Mouse (Mus musculus) embryonic facial prominence, embryonic 11.5 days (tissue): ENCODE data around the gene Zscan25. TPM values are rescaled to one million over a fixed set of nuclear protein-coding genes. Genes with fewer than 3 reads are reported as not detected.
"Not testable (repeated sequence)": the region's sequence is repeated elsewhere in the genome, so short reads cannot be mapped to it uniquely, and the experiment has no call there.

ENCODE experiments used
- ATAC-seq: fragments of 200-750 bp; cut with Nextera tagmentation; replicated peaks from 2 replicates; pipeline ENCODE4 v1.8.0; 2017; ENCODE audit warnings: low read depth; ENCODE audit not compliant: insufficient number of reproducible peaks, low FRiP score, low TSS enrichment
- DNase-seq: peaks from one replicate; pipeline ENCODE4 v3.0.0-alpha.2; 2015; ENCODE audit warnings: low spot score
- H3K27ac ChIP-seq: fragments of 300-500 bp; sonication (generic); replicated peaks from 2 replicates; pipeline ENCODE4 v1.5.1; 2014; ENCODE audit warnings: mild to moderate bottlenecking, low read depth, low read length, control low read depth
- H3K27me3 ChIP-seq: fragments of 300-500 bp; sonication (generic); 2 replicates; pipeline ENCODE4 v1.6.1; 2014; ENCODE audit warnings: mild to moderate bottlenecking, low read length, moderate library complexity, mixed read lengths; ENCODE audit not compliant: control insufficient read depth, insufficient read depth
- H3K36me3 ChIP-seq: fragments of 300-500 bp; sonication (generic); replicated peaks from 2 replicates; pipeline ENCODE4 v1.6.1; 2014; ENCODE audit warnings: low read depth, mild to moderate bottlenecking, low read length, moderate library complexity, mixed read lengths; ENCODE audit not compliant: control insufficient read depth, insufficient read depth
- H3K4me1 ChIP-seq: fragments of 300-500 bp; sonication (generic); 2 replicates; pipeline ENCODE4 v1.6.1; 2014; ENCODE audit warnings: low read length, mixed read lengths; ENCODE audit not compliant: control insufficient read depth, insufficient read depth
- H3K4me2 ChIP-seq: fragments of 300-500 bp; sonication (generic); 2 replicates; pipeline ENCODE4 v1.6.1; 2014; ENCODE audit warnings: low read depth, mild to moderate bottlenecking, control low read depth, low read length, moderate library complexity
- H3K4me3 ChIP-seq: fragments of 300-500 bp; sonication (generic); 2 replicates; pipeline ENCODE4 v1.5.1; 2014; ENCODE audit warnings: low read depth, low read length, control low read depth
- H3K9ac ChIP-seq: fragments of 300-500 bp; sonication (generic); replicated peaks from 2 replicates; pipeline ENCODE4 v1.6.1; 2014; ENCODE audit warnings: mild to moderate bottlenecking, control low read depth, low read length
- H3K9me3 ChIP-seq: fragments of 300-500 bp; sonication (generic); replicated peaks from 2 replicates; pipeline ENCODE4 v1.6.1; 2016; ENCODE audit warnings: mild to moderate bottlenecking, low read length, inconsistent platforms, mixed read lengths; ENCODE audit not compliant: control insufficient read depth
- WGBS: fragments of 180-500 bp; shearing (Covaris S2); extraction: QIAGEN DNeasy Blood & Tissue Kit; methylation state at CpG from one replicate; pipeline ENCODE4 v1.1.7; 2014; 5-methylcytosine and 5-hydroxymethylcytosine counted together
- polyA plus RNA-seq: library from polyadenylated mRNA; unstranded; fragments of >200 nt; fragmentation: Nextera tagmentation; extraction: Ambion mirVana; gene quantifications from 2 replicates; pipeline ENCODE4 v1.2.1, GENCODE M21; 2014

Gene Zscan25
- polyA plus RNA-seq, 1 experiment from 2014 or later, result 0.70 TPM

GRCm38 (mm10) chr5:145288382-145288781, 8.1 kb downstream of the Zscan25 start:
- Histone ChIP-seq H3K4me1 (no peaks in the 10 kb centered on the region), H3K4me3 (no peak overlapping the region), H3K36me3 (peaks cover 20% of the 10 kb centered on the region), H3K27ac (no peak overlapping the region), H3K4me2 (no peak overlapping the region), H3K27me3 (no peaks in the 10 kb centered on the region), H3K9ac (no peak overlapping the region), H3K9me3 (no peaks in the 10 kb centered on the region)
- 94% methylated on average over 5 of the region's 5 CpGs for WGBS
- DNase-seq (no peak), ATAC-seq (no peak)

GRCm38 (mm10) chr5:145290697-145291096, 10.4 kb downstream of the Zscan25 start:
- DNase-seq, result no peak
- no peak for ATAC-seq
- WGBS, result 96% methylated on average over 16 of the region's 16 CpGs
- Histone ChIP-seq H3K27me3 (no peaks in the 10 kb centered on the region), H3K4me3 (no peak overlapping the region), H3K4me1 (no peaks in the 10 kb centered on the region), H3K27ac (no peak overlapping the region), H3K9ac (no peak overlapping the region), H3K4me2 (no peak overlapping the region), H3K9me3 (no peaks in the 10 kb centered on the region), H3K36me3 (peaks cover 18% of the 10 kb centered on the region)

- Histone ChIP-seq H3K36me3 (peaks cover 17% of the 10 kb centered on the region), H3K4me1 (no peaks in the 10 kb centered on the region), H3K9ac (no peak overlapping the region), H3K9me3 (no peaks in the 10 kb centered on the region), H3K27ac (no peak overlapping the region), H3K27me3 (no peaks in the 10 kb centered on the region), H3K4me2 (no peak overlapping the region), H3K4me3 (no peak overlapping the region)
- 93% methylated on average over 6 of the region's 6 CpGs for WGBS
- no peak for ATAC-seq
- DNase-seq, result no peak
Measured at GRCm38 (mm10) chr5:145292398-145292797, 12.1 kb downstream of the Zscan25 start.

- H3K9me3 ChIP-seq, result no peaks in the 10 kb centered on the region
- H3K4me3 ChIP-seq, result no peak overlapping the region
- ATAC-seq (no peak), DNase-seq (no peak)
- H3K4me2 ChIP-seq, result no peak overlapping the region
- no peak overlapping the region for H3K9ac ChIP-seq
- no peaks in the 10 kb centered on the region for H3K36me3 ChIP-seq
- no peaks in the 10 kb centered on the region for H3K4me1 ChIP-seq
- no peaks in the 10 kb centered on the region for H3K27me3 ChIP-seq
- no peak overlapping the region for H3K27ac ChIP-seq
Measured at GRCm38 (mm10) chr5:145300469-145300868, 20.2 kb downstream of the Zscan25 start.

- H3K27ac ChIP-seq, DNase-seq, H3K9ac ChIP-seq, H3K27me3 ChIP-seq, H3K9me3 ChIP-seq, H3K4me1 ChIP-seq, H3K36me3 ChIP-seq, H3K4me3 ChIP-seq, ATAC-seq, H3K4me2 ChIP-seq: not testable (repeated sequence)
- WGBS, result 68% methylated on average over 4 of the region's 4 CpGs
Measured at GRCm38 (mm10) chr5:145301796-145302195, 21.5 kb downstream of the Zscan25 start.

GRCm38 (mm10) chr5:145302424-145302823, 22.1 kb downstream of the Zscan25 start:
- H3K4me3 ChIP-seq, result no peak overlapping the region
- no peaks in the 10 kb centered on the region for H3K9me3 ChIP-seq
- no peaks in the 10 kb centered on the region for H3K36me3 ChIP-seq
- H3K27me3 ChIP-seq, result no peaks in the 10 kb centered on the region
- H3K4me1 ChIP-seq, result no peaks in the 10 kb centered on the region
- ATAC-seq (no peak), DNase-seq (no peak)
- 78% methylated on average over 1 of the region's 1 CpGs for WGBS
- no peak overlapping the region for H3K27ac ChIP-seq
- H3K9ac ChIP-seq, result no peak overlapping the region
- H3K4me2 ChIP-seq, result no peak overlapping the region

GRCm38 (mm10) chr5:145306953-145307352, 26.7 kb downstream of the Zscan25 start:
- not testable (repeated sequence) for H3K9ac ChIP-seq, H3K27ac ChIP-seq, H3K4me3 ChIP-seq, DNase-seq, H3K4me2 ChIP-seq, H3K27me3 ChIP-seq, H3K4me1 ChIP-seq, H3K9me3 ChIP-seq, ATAC-seq, H3K36me3 ChIP-seq
- WGBS, result 92% methylated on average over 4 of the region's 4 CpGs

- H3K4me3 ChIP-seq, H3K36me3 ChIP-seq, H3K4me2 ChIP-seq, ATAC-seq, H3K9ac ChIP-seq, H3K9me3 ChIP-seq, H3K27ac ChIP-seq, DNase-seq, H3K4me1 ChIP-seq, H3K27me3 ChIP-seq: not testable (repeated sequence)
- WGBS, result 86% methylated on average over 3 of the region's 3 CpGs
Measured at GRCm38 (mm10) chr5:145307811-145308210, 27.5 kb downstream of the Zscan25 start.
